Mouse (Mus musculus) thymus, adult 18-20 months (tissue): ENCODE results near the gene Cptp.
A peak's percentile ranks its signal among the peaks of the same experiment; 100 is the strongest.

ENCODE experiments used
- DNase-seq, 2 experiments: peaks; one replicate each; pipeline ENCODE4 v3.0.0; 2022; ENCODE audit warnings: mixed read lengths in 2 of 2

Gene Cptp

GRCm38 (mm10) chr4:155869317-155870033, at the start of gene Cptp, which contains the start of gene Ints11:
Cptp (minus strand) TSS chr4:155869440.
Ints11 (plus strand) TSS chr4:155869546.
- DNase-seq = peak; percentile 94 to 95

DNA sequence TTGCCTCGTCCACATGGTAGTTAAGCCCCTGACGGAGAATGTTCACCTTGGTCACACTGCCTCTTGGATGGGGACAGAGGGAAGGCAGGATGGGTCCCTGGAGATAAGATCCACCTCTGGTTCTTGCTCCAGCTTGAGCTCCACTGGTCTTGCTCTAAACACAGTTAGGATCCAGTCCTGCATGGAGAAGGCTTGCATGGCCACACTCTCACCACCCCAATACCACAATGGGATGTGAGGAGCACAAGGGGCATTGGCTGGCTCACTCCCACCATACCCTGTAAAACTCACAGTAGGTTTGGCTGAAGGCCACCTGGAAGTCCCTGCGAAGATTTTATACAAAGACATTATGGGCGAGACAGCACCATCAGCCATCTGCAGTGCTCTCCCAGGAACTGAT, 39.5 kb upstream of the Cptp start:
- DNase-seq = no peak

- DNase-seq = no peak
Observed at GRCm38 (mm10) chr4:155908281-155908680, 39.0 kb upstream of the Cptp start.

DNA sequence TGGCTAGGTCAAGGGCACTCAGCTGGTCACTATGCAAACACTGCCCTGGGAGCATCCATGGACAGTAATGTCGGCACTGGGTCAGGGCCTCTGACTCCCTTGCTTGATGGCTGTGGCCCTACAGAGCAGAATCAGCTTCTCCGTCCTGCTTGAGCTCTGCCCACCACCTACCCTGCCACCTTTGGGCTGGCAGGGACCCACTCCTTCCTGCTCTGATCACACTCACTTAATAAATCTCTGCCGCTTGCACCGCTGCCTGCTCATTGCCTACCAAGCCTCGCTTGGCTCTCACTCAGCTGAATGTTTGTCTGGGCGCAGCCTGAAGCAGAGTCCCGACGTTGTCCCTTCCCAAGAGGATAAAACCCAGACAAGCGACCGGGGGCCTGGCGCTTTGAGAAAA, 37.8 kb upstream of the Cptp start:
- DNase-seq = no peak

DNA sequence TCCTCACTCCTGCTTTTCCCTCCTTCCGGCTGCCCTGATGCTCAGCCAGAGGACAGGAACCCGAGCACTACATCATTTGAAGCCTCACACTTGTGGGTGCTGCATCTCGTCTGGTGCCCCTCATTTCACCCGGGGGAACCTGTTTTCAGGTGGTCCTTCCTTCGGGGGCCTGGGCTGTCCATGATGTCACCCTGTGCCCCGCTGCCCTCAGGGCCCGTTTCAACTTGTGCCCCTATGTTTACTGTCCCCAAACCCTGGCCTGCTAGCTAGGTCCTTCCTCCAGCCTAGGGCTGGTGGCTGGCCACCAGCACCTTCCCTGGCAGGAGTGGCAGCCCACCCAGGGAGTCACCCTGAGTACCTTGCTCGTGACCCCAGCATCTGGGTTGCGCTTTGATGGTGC, 36.9 kb upstream of the Cptp start:
- no peak for DNase-seq

GRCm38 (mm10) chr4:155905634-155906033, 36.4 kb upstream of the Cptp start:
- no peak for DNase-seq

GRCm38 (mm10) chr4:155904318-155905102, 35.3 kb upstream of the Cptp start:
- no peak for DNase-seq

DNA sequence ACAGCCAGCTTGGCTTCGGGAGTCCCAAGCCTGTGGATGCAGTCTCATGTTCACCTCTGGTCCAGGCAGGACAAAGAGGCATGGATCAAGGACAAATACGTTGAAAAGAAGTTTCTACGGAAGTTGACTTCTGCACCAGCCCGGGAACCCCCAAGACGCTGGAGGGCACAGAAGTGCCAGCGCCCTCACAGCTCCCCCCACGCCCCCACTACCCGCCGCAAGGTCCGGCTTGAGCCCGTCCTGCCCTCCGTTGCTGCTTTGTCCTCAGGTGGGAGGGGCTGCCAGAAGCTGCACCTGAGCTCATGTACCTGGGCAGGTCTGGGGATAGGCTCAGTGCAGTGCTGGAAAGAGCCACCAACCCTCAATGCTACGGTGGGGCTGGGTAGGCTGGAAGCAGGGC, 34.0 kb upstream of the Cptp start:
- DNase-seq = no peak

DNA sequence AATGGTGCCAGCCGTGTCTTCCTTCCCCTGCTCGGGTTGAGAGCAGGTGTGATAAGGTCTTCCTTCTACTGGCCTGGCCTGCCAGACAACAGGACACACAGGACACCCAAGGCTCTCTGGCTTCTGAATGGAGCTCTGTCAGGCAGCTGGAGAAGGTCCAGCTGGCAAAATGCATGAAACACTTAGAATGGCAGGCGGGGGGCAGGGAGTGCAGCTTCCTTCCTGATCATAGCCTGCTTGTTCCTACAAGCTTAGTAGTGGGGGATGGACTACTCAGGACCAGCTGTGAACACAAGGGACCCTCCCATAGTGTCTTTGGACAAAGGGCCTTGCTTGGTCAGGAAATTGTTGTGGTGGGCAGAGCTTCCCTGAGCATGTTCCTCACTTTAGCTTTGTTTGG, 32.0 kb upstream of the Cptp start:
- no peak for DNase-seq

GRCm38 (mm10) chr4:155899355-155899754, 30.1 kb upstream of the Cptp start:
- DNase-seq = no peak

DNA sequence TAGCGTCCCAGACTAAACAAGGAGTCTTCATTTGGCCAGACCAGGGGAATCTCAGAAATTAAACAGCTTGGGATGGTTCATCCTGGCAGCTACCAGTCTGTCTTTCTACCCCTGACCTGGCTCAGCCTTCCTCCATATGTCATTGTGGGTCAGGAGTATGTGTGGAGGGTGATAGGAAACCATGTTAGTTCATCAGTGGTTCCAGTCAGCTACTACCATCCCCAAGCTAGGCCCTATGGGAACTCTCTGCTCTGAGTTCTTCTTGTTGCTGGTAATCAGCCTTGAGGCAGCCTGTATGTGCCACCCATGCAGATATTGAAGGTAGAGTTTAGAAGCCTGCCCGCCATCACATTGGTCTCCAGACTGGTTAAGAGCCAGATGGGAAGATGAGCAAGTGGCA, 29.1 kb upstream of the Cptp start:
- no peak for DNase-seq

DNA sequence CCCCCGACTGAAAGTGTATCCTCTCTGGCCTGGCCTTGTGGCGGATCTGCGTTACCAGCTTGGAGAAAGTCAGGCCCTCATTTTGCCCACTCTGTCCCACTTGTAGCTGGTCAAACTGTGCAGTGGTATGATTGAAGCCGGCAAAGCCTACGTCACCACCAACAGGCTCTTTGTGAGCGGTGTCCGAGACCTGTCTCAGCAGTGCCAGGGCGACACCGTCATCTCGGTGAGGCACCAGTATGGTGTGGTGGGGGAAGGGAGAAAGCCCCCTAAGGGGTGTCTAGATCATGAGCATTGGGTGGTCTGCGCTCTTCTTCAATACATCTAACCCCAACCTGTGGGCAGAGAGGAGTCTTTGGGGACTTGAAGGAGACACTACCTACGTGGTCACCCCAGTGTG, 27.2 kb upstream of the Cptp start:
- DNase-seq = no peak

- no peak for DNase-seq
Observed at GRCm38 (mm10) chr4:155895826-155896225, 26.6 kb upstream of the Cptp start.

GRCm38 (mm10) chr4:155895216-155895615, 26.0 kb upstream of the Cptp start:
- DNase-seq = no peak

DNA sequence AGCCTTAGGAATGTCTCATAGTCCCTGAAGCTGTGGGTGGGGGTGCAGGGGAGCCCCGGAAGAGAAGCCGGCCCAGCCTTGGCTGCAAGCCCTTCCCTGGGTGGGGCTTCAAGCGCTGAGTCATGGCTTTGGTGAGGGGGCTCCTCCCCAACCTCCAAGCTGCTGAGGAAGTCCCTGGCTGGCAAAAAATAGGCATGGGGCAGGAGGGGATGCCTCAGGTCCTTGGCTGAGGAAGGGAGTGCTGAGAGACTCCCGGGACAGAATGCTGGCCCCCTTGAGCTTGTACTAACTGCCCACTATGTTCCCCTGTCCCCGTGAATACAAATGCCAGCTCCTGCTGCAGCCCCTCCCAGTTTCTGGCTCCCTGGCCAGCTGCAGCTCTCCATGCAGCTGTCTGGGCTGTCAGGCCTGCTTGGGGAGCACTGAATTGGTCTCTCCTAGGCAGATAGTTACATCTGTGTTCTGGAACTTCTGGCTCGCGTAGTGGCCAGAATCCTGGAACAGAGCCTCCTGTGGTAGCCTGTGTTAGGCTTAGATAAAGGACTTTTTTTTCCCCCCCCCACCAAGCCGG, 25.2 kb upstream of the Cptp start:
- peak; percentile 58 to 63 for DNase-seq

- DNase-seq = no peak
Observed at GRCm38 (mm10) chr4:155893212-155893690, 24.0 kb upstream of the Cptp start.

- peak in 1 of 2 experiments; percentile 48 for DNase-seq
Observed at GRCm38 (mm10) chr4:155892438-155893211, 23.4 kb upstream of the Cptp start.

DNA sequence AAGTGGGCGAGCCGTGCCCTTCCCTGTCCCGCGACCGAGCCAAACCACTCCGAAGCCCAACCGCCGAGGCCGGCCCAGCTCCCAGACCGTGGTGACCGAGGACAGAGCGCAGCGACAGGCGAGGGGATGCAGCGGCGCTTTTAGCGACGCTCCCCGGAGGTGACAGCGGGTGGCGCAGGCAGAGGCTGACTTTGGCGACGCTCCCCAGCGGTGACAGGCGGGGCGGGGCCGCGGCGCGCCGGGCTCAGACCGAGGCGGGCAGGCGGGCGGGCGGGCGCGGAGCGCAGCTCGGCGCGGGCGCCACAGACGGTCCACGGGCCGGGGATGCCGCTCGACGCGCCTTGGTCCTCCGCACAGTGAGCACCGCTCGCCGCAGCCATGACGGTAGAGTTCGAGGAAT, 22.8 kb upstream of the Cptp start:
- peak; percentile 64 to 74 for DNase-seq

DNA sequence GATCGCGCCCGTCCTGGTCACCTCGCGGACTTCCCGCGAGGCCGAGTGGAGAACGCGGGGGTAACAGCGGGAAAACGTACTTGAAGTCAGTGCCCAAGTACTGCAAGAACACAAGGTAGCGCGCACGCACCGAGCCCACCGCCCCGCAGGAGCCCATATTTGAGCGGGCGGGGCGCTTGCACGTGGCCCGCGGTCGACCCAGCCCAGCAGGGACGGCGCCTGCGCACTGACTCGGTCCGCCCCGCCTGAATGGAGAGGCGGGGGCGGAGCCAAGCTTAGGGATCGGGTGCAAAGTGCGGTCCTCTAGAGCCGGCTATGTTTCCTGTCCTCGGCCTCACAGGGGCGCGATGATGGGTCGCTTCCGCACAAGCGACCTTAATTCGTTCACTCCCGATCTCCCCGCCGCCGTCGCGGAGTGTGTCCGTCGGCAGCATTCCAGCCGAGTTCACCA, 22.3 kb upstream of the Cptp start, which contains the start of the genes Pusl1 and Acap3:
TSS of gene Pusl1 (minus strand) at position 231 of the 451 bp plus-strand sequence.
TSS of gene Acap3 (plus strand) at position 272 of the 451 bp plus-strand sequence.
- DNase-seq = peak; percentile 92 to 93

- DNase-seq = no peak
Observed at GRCm38 (mm10) chr4:155891011-155891471, 21.8 kb upstream of the Cptp start.

DNA sequence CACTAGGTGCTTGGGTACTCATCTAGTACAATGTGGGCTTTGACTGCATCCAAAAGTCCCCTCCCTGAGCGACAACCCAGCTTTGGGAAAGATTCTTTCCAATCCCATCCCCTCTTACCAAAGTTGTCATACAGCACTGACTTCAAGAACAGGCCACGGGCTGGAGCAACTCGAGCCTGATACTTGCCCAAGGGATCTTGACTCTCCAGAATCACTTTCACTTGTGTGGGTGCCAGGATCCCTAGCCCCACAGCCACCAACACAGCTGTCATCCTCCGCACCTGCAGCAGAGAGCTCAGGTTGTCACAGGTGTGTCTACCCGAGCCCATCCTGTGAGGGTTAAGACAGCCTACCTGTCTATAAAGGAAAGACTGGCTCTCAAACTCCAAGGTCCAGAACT, 20.1 kb upstream of the Cptp start:
- DNase-seq = no peak

GRCm38 (mm10) chr4:155888181-155888580, 18.9 kb upstream of the Cptp start:
- DNase-seq = no peak

DNA sequence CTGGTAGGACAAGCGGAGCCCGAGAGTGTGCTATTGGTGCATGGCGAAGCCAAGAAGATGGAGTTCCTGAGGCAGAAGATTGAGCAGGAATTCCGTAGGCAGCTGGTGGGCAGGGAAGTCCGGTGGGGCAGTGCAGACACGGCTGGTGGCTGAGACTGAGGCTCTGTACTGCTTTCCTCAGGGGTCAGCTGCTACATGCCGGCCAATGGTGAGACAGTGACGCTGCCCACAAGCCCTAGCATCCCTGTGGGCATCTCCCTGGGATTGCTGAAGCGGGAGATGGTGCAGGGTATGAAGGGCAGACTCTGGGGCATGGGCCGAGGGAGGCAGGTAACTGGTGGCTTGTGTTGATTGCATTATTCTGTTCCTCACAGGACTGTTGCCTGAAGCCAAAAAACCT, 18.4 kb upstream of the Cptp start:
- DNase-seq = no peak
